Mouse (Mus musculus) myocyte (in vitro differentiated cells): ENCODE data around the gene Ap1b1.
"Not testable (repeated sequence)": the region's sequence is repeated elsewhere in the genome, so short reads cannot be mapped to it uniquely, and the experiment has no call there.

Experiments used
- CEBPB ChIP-seq: IDR thresholded peaks from 2 replicates; pipeline ENCODE4 v1.6.1; 2011; ENCODE audit warnings: mild to moderate bottlenecking, moderate library complexity; ENCODE audit not compliant: poor library complexity, insufficient read depth, severe bottlenecking
- MAX ChIP-seq: IDR thresholded peaks from one replicate; pipeline ENCODE4 v1.6.1; 2011; ENCODE audit warnings: low read depth, mild to moderate bottlenecking, control low read depth
- MYOD1 ChIP-seq, 3 experiments: IDR thresholded peaks; one replicate each; pipeline ENCODE4 v1.6.1; 2011; ENCODE audit warnings: control low read depth in 2 of 3, low read depth in 2 of 3, mild to moderate bottlenecking in 2 of 3, moderate library complexity in 1 of 3; ENCODE audit not compliant: insufficient read length in 2 of 3, control insufficient read depth in 1 of 3
- MYOG ChIP-seq, 3 experiments: IDR thresholded peaks; one replicate each; pipeline ENCODE4 v1.6.1; 2011; ENCODE audit warnings: control low read depth in 2 of 3, low read depth in 2 of 3, mild to moderate bottlenecking in 2 of 3; ENCODE audit not compliant: insufficient read length in 2 of 3, control insufficient read depth in 1 of 3, insufficient read depth in 1 of 3
- POLR2A ChIP-seq: IDR thresholded peaks from one replicate; pipeline ENCODE4 v1.6.1; 2011; ENCODE audit warnings: low read depth, mild to moderate bottlenecking, control low read depth, moderate library complexity; ENCODE audit not compliant: insufficient read length
- POLR2AphosphoS2 ChIP-seq: IDR thresholded peaks from one replicate; pipeline ENCODE4 v1.6.1; 2011; ENCODE audit warnings: low read depth, control low read depth; ENCODE audit not compliant: insufficient read length
- REST ChIP-seq: IDR thresholded peaks from one replicate; pipeline ENCODE4 v1.6.1; 2011; ENCODE audit warnings: mild to moderate bottlenecking, control low read depth, moderate library complexity; ENCODE audit not compliant: insufficient read depth, insufficient read length
- TCF12 ChIP-seq: IDR thresholded peaks from one replicate; pipeline ENCODE4 v1.6.1; 2011; ENCODE audit warnings: mild to moderate bottlenecking, control low read depth; ENCODE audit not compliant: poor library complexity, insufficient read depth, severe bottlenecking
- TCF3 ChIP-seq: IDR thresholded peaks from one replicate; pipeline ENCODE4 v1.6.1; 2011; ENCODE audit warnings: low read depth, control low read depth; ENCODE audit not compliant: insufficient read length

DNA sequence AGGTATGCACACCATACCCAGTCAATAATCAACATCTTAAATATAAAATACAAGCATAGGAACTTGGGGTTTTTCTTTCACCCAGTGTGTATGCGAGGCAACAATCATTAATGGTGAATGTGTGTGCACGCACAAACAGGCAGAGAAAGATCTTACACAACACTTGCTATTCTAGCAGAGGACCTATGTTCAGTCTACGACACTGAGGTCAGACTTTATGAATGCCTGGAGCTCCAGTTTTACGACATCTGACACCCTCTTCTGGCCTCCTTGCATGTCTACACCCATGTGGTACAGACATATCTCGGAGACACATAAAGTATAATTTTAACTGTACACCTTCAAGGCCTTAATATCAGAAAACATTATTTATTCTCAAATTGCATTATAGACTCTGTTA, 90.2 kb downstream of the Ap1b1 start:
- TF ChIP-seq CEBPB; POLR2A; MAX; REST; TCF12; POLR2AphosphoS2; TCF3; MYOD1 (IDR thresholded peaks at IDR 0.05; ENCODE audit: control insufficient read depth in 1 of 3, insufficient read length in 2 of 3, low read depth in 2 of 3); MYOG (IDR thresholded peaks at IDR 0.05; ENCODE audit: control insufficient read depth in 1 of 3, insufficient read depth in 1 of 3, insufficient read length in 2 of 3, low read depth in 2 of 3): not testable (repeated sequence)
